ENCODE assay signal across 25 mouse cellular contexts in genomic region chr19:16219978-16220377, GRCm38 (mm10).
DNase-seq lines count a peak whose midpoint lies in the region; ATAC-seq and TF ChIP-seq lines count a peak whose summit lies in the region.
"Had no signal": no experiment of that assay in that cellular context is flagged by ENCODE, and none has a peak within 500 bp of the region (broad histone marks: within the 10 kb centered on the region; RNA-seq: fewer than 3 reads in every experiment).

No protein-coding gene starts in this region.

- 0 out of 2 replicates have a peak, but pooled peaks have one; percentile 38 for ATAC-seq in forebrain, postnatal 0 days
- ATAC-seq in forebrain, embryonic 13.5 days = no peak
- ATAC-seq: activated CD4-positive, CD25-positive, alpha-beta regulatory T cell, adult 4 months; forebrain, embryonic 15.5 days; hindbrain, postnatal 0 days; inflammation-experienced regulatory T-cells, adult 6 months; intestine, embryonic 16.5 days had no signal

- H3K27me3 ChIP-seq in forebrain, postnatal 0 days (ENCODE audit: insufficient read depth, low read length) = no peaks in the 10 kb centered on the region
- no peaks in the 10 kb centered on the region for H3K27me3 ChIP-seq in forebrain, embryonic 13.5 days
- H3K27me3 ChIP-seq: forebrain, embryonic 15.5 days; heart, embryonic 13.5 days had no signal

- no peak overlapping the region for H3K4me2 ChIP-seq in forebrain, postnatal 0 days (ENCODE audit: low read depth)
- no peak overlapping the region for H3K4me2 ChIP-seq in forebrain, embryonic 13.5 days
- H3K4me2 ChIP-seq: forebrain, embryonic 15.5 days; heart, embryonic 13.5 days; hindbrain, embryonic 14.5 days had no signal

- peaks cover 10% of the 10 kb centered on the region for H3K4me1 ChIP-seq in forebrain, postnatal 0 days (ENCODE audit: insufficient read depth)
- peaks cover 22% of the 10 kb centered on the region for H3K4me1 ChIP-seq in forebrain, embryonic 13.5 days

- no peaks in the 10 kb centered on the region for H3K36me3 ChIP-seq in forebrain, postnatal 0 days (ENCODE audit: insufficient read depth)
- H3K36me3 ChIP-seq in forebrain, embryonic 13.5 days (ENCODE audit: poor library complexity, severe bottlenecking) = peaks cover 21% of the 10 kb centered on the region

- H3K9ac ChIP-seq in forebrain, postnatal 0 days = no peak overlapping the region
- H3K9ac ChIP-seq in forebrain, embryonic 13.5 days = no peak overlapping the region
- H3K9ac ChIP-seq: forebrain, embryonic 15.5 days; heart, embryonic 13.5 days; hindbrain, embryonic 14.5 days had no signal

- no peak for TF ChIP-seq CTCF in forebrain, postnatal 0 days (IDR thresholded peaks at IDR 0.05; ENCODE audit: low read depth)

- H3K4me3 ChIP-seq in forebrain, postnatal 0 days (ENCODE audit: low read depth, low read length) = no peak overlapping the region
- H3K4me3 ChIP-seq in forebrain, embryonic 13.5 days = no peak overlapping the region
- H3K4me3 ChIP-seq: forebrain, embryonic 10.5 days; forebrain, embryonic 15.5 days; gastrocnemius, adult 2 months; heart, adult 2 months; heart, embryonic 10.5 days; heart, embryonic 13.5 days had no signal

- DNase-seq in forebrain, postnatal 0 days = no peak
- peak; percentile 25 for DNase-seq in heart, adult 11 months
- DNase-seq in heart, adult 18-20 months = no peak
- DNase-seq in right cerebral cortex, adult 18-20 months = peak; percentile 25
- no peak for DNase-seq in right cerebral cortex, postnatal 25 days
- no peak for DNase-seq in cerebellum, postnatal 36 days
- DNase-seq: adrenal gland, postnatal 14 days; cerebellum, adult 11-12 months; cerebellum, adult 8-10 months; cerebellum, postnatal 10 days; gastrocnemius, adult 2 months; gastrocnemius, postnatal 14 days; heart, adult 2 months; heart, postnatal 14 days; heart, postnatal 4 days had no signal

- H3K9me3 ChIP-seq in forebrain, postnatal 0 days (ENCODE audit: low read length) = no peaks in the 10 kb centered on the region
- H3K9me3 ChIP-seq in forebrain, embryonic 13.5 days (replicated peaks) = no peaks in the 10 kb centered on the region
- H3K9me3 ChIP-seq: forebrain, embryonic 10.5 days; forebrain, embryonic 15.5 days; heart, embryonic 10.5 days; heart, embryonic 13.5 days had no signal

- WGBS in forebrain, postnatal 0 days = 77% methylated on average over 4 of the region's 4 CpGs
- WGBS in forebrain, embryonic 13.5 days = 88% methylated on average over 4 of the region's 4 CpGs

- no peak overlapping the region for H3K27ac ChIP-seq in forebrain, postnatal 0 days (ENCODE audit: low read depth, low read length)
- no peak overlapping the region for H3K27ac ChIP-seq in forebrain, embryonic 13.5 days
- H3K27ac ChIP-seq: forebrain, embryonic 10.5 days; forebrain, embryonic 15.5 days; gastrocnemius, adult 2 months; heart, adult 2 months; heart, embryonic 10.5 days; heart, embryonic 13.5 days; hindbrain, embryonic 14.5 days; hindbrain, postnatal 0 days had no signal

Comparison
In these comparisons a context has a peak if more than half of its experiments do, and no peak if none do; other contexts are left out.
1. DNase-seq: peak in heart, adult 11 months (single experiment) and right cerebral cortex, adult 18-20 months (single experiment); none in forebrain, postnatal 0 days (single experiment), heart, adult 18-20 months (0 of 2), right cerebral cortex, postnatal 25 days (single experiment) and cerebellum, postnatal 36 days (0 of 2).